Comparison of ENCODE assay signal across 14 mouse cellular contexts in genomic region chr9:66162995-66163394, GRCm38 (mm10). TPM values are rescaled to one million over a fixed set of nuclear protein-coding genes. Genes with fewer than 3 reads are reported as not detected.
DNase-seq lines count a peak whose midpoint lies in the region; TF ChIP-seq lines count a peak whose summit lies in the region.
"Had no signal": no experiment of that assay in that cellular context is flagged by ENCODE, and none has a peak within 500 bp of the region (broad histone marks: within the 10 kb centered on the region; RNA-seq: fewer than 3 reads in every experiment).

No protein-coding gene starts in this region.

- peak; percentile 43 for TF ChIP-seq CTCF in gastrocnemius, adult 2 months (IDR thresholded peaks at IDR 0.05)
- TF ChIP-seq CTCF in liver, adult 2 months (IDR thresholded peaks at IDR 0.05; ENCODE audit: low read depth, low read length), result peak; percentile 41; the same call in 1 of the 2 replicates

- peak overlapping the region; percentile 83 for H3K27ac ChIP-seq in gastrocnemius, adult 2 months
- no peak overlapping the region for H3K27ac ChIP-seq in liver, adult 2 months (replicated peaks; ENCODE audit: insufficient read depth, low read depth, low read length)
- H3K27ac ChIP-seq: embryonic facial prominence, embryonic 15.5 days; midbrain, embryonic 12.5 days; neural tube, embryonic 12.5 days had no signal

- peaks cover 36% of the 10 kb centered on the region; the same call in 1 of the 2 replicates for H3K79me2 ChIP-seq in liver, adult 2 months (ENCODE audit: control insufficient read depth, insufficient read depth, low read length)

- 32% methylated on average over 9 of the region's 9 CpGs for WGBS in liver, adult 2 months

- DNase-seq in gastrocnemius, adult 2 months, result peak; percentile 86
- DNase-seq in gastrocnemius, postnatal 4 days (ENCODE audit: low spot score in 2 of 2), result no peak
- DNase-seq in liver, adult 2 months (ENCODE audit: extremely low read depth, low read depth, low spot score), result peak; percentile 68
- DNase-seq in liver, result no peak
- DNase-seq in adrenal gland, postnatal 25 days, result peak; percentile 21
- peak; percentile 89 for DNase-seq in skeletal muscle tissue, adult 2 months (ENCODE audit: low read depth, low spot score)
- no peak for DNase-seq in layer of hippocampus, postnatal 25 days (ENCODE audit: extremely low spot score in 1 of 2, low spot score in 1 of 2)
- DNase-seq: cerebellum, postnatal 14 days; lung, embryonic 14.5 days; retina, postnatal 1 day; thymus, postnatal 36 days had no signal

- peaks cover 13% of the 10 kb centered on the region for H3K4me1 ChIP-seq in liver, adult 2 months (ENCODE audit: control insufficient read depth, insufficient read depth, low read length)

- H3K4me3 ChIP-seq in gastrocnemius, adult 2 months, result no peak overlapping the region
- no peak overlapping the region for H3K4me3 ChIP-seq in liver, adult 2 months (ENCODE audit: insufficient read depth, low read depth, low read length)
- H3K4me3 ChIP-seq: embryonic facial prominence, embryonic 15.5 days; midbrain, embryonic 12.5 days; neural tube, embryonic 12.5 days had no signal

- TF ChIP-seq POLR2A in liver, adult 2 months (IDR thresholded peaks at IDR 0.05; ENCODE audit: extremely low read depth, insufficient read depth, low read length), result no peak

- intact Hi-C loops in gastrocnemius, adult 2 months (cut with DNase I), result loop anchor here (2.0 to 5.0 kb wide), 3 partner anchors 34 to 104 kb away; no protein-coding TSS in a partner anchor

- no peak overlapping the region for H3K9ac ChIP-seq in liver, adult 2 months (ENCODE audit: low read depth, low read length)
- H3K9ac ChIP-seq: embryonic facial prominence, embryonic 15.5 days; lung, embryonic 14.5 days; midbrain, embryonic 12.5 days; neural tube, embryonic 12.5 days had no signal

- H3K36me3 ChIP-seq in liver, adult 2 months (ENCODE audit: control insufficient read depth, insufficient read depth, low read length), result peaks cover 9% of the 10 kb centered on the region; the same call in 1 of the 2 replicates
- H3K36me3 ChIP-seq: embryonic facial prominence, embryonic 15.5 days; midbrain, embryonic 12.5 days; neural tube, embryonic 12.5 days had no signal

- H3K27me3 ChIP-seq in liver, adult 2 months (ENCODE audit: control insufficient read depth, insufficient read depth, low read length), result no peaks in the 10 kb centered on the region

RNA-seq across cellular contexts. Expression of gene Dapk2, which starts 5.0 kb away (rescaled TPM):
- 10 to 100 TPM; 24.2 to 38.4 TPM for total RNA-seq in gastrocnemius, adult 2 months (2021)
- total RNA-seq in gastrocnemius, postnatal 4 days (2021), result 10 to 100 TPM; 10.2 to 12.3 TPM
- total RNA-seq in liver, adult 2 months (2014; rRNA removed), result 9.6 and 11.0 TPM in 2 replicates
- polyA plus RNA-seq in liver, adult 2 months (2012; rRNA removed), result 4.3 and 6.2 TPM in 2 replicates
- total RNA-seq in adrenal gland, postnatal 25 days (2021), result 5.9 and 10.4 TPM in 2 replicates
- total RNA-seq in layer of hippocampus, postnatal 25 days (2021), result 1 to 10 TPM in 1 of 2 experiments, under 1 TPM in 1; 0.61 to 1.4 TPM

RNA-seq across cellular contexts. Expression of gene Ciao2a, which starts 36.6 kb away (rescaled TPM):
- 10 to 100 TPM; 43.7 to 52.9 TPM for total RNA-seq in gastrocnemius, adult 2 months (2021)
- 10 to 100 TPM; 50.4 to 57.5 TPM for total RNA-seq in gastrocnemius, postnatal 4 days (2021)
- total RNA-seq in liver, adult 2 months (2014; rRNA removed), result 47.0 and 50.5 TPM in 2 replicates
- polyA plus RNA-seq in liver, adult 2 months (2012; rRNA removed), result 13.6 and 16.4 TPM in 2 replicates
- 75.1 and 83.5 TPM in 2 replicates for total RNA-seq in adrenal gland, postnatal 25 days (2021)
- 10 to 100 TPM; 23.6 to 29.3 TPM for total RNA-seq in layer of hippocampus, postnatal 25 days (2021)

RNA-seq across cellular contexts. Expression of gene Snx1, which starts 36.6 kb away (rescaled TPM):
- total RNA-seq in gastrocnemius, adult 2 months (2021), result 10 to 100 TPM; 10.9 to 16.0 TPM
- 10 to 100 TPM; 71.9 to 77.6 TPM for total RNA-seq in gastrocnemius, postnatal 4 days (2021)
- 21.3 and 22.1 TPM in 2 replicates for total RNA-seq in liver, adult 2 months (2014; rRNA removed)
- 10.8 and 11.9 TPM in 2 replicates for polyA plus RNA-seq in liver, adult 2 months (2012; rRNA removed)
- 102 and 125 TPM in 2 replicates for total RNA-seq in adrenal gland, postnatal 25 days (2021)
- 10 to 100 TPM; 73.8 to 87.8 TPM for total RNA-seq in layer of hippocampus, postnatal 25 days (2021)

Comparison
In these comparisons a context has a peak if more than half of its experiments do, and no peak if none do; other contexts are left out.
1. DNase-seq: peak in gastrocnemius, adult 2 months (single experiment), liver, adult 2 months (single experiment), adrenal gland, postnatal 25 days (single experiment) and skeletal muscle tissue, adult 2 months (single experiment); none in gastrocnemius, postnatal 4 days (0 of 2), liver (single experiment) and layer of hippocampus, postnatal 25 days (0 of 2).